Mouse (Mus musculus): Measurements from ENCODE around the gene Slc15a5. TPM values are rescaled to one million over a fixed set of nuclear protein-coding genes. Genes with fewer than 3 reads are reported as not detected.

The Slc15a5 gene
- polyA plus RNA-seq, 1 experiment = not detected

DNA sequence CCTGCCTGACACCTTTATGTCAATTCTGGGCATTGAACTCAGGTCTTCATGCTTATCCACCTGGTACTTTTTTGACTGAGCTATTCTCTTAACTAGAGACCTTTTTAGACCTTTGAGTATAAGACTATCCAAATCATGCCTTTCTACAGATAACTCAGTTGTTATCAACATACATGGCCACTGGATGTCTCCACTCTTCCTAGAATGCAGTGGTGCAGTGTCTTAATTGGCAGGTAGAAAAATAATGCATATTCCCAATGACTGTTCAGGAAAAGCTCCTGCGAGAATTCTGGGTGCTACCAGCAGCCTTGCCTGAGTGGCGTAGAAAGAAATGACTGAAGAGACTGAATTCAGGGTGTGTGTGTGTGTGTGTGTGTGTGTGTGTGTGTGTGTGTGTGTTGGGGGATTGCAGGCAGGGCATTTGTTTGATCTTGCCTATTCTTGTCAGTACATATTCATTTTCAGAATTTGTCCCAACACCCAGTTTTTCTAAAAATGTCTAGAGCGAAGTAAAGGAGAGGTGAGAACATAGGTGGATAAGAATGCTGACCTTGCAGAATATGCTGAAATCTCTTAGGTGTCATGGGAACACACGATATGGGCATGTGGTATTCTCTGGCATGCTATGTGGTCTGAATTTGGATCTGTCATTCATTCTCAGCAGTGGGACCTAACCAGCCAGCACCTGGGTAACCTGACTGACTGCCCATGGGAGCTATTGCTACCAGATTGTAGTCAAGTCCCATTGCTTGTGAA lies 119.5 kb downstream of the Slc15a5 start:
- TF ChIP-seq POLR2A (IDR thresholded peaks at IDR 0.05; ENCODE audit: borderline replicate concordance, extremely low read depth, insufficient read depth, insufficient read length, poor library complexity, severe bottlenecking) (no peak), CTCF (IDR thresholded peaks at IDR 0.05; ENCODE audit: borderline replicate concordance, extremely low read depth, insufficient read depth, insufficient read length) (0 out of 2 replicates have a peak, but pooled peaks have one; percentile 11)
- DNase-seq (ENCODE audit: low read depth) = peak; percentile 57

DNA sequence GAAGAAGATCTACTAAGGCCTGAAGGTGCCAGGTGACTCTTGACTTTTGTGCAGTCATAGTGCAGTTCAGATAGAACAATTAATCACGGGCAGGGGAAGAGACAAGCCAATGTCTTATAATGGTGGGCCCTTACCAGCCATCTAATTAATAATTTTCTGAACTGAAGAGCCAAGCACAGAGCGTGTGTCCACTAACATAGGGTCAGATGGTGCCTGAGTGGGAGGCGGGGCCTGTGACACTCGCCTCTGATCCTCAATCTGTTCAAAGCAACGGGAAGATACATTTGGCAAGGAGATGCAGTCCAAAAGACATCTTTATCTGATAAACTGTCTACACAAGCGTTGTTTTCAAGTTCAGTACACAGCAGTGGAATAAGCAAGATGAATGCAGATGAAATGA lies 122.1 kb downstream of the Slc15a5 start:
- DNase-seq (ENCODE audit: low read depth) = no peak
- TF ChIP-seq CTCF (IDR thresholded peaks at IDR 0.05; ENCODE audit: borderline replicate concordance, extremely low read depth, insufficient read depth, insufficient read length) (no peak), POLR2A (IDR thresholded peaks at IDR 0.05; ENCODE audit: borderline replicate concordance, extremely low read depth, insufficient read depth, insufficient read length, poor library complexity, severe bottlenecking) (no peak)

DNA sequence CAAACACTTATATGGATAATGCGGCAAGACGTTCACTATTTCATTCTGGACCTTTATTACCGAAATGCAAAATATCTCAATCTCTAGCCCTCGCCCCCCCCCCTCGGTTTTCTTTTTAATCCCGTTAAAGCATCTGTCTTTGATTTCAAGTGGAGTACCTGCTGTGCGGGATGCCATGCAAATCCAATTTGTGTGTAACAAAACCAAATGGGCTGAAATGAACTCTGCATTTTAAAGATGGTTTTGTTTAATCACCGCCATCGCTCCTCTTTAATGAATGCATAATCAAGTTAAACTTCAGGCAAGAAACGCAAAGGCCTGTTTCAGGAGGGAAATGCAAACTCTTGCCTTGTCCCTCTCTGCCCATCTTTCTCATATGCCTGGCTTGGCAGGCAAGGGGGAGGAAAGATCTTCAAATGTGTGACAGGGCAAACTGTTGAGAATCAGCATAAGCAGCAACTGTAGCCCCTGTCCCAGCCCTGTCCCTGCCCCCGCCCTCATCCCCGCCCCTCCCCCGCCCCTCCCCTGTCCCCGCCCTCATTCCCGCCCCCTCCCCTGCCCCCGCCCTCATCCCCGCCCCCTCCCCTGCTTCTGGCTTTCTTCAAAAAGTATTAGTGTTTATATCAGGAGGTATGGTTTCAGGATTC lies 122.8 kb downstream of the Slc15a5 start:
- no peak for TF ChIP-seq CTCF (IDR thresholded peaks at IDR 0.05; ENCODE audit: borderline replicate concordance, extremely low read depth, insufficient read depth, insufficient read length)
- TF ChIP-seq POLR2A (IDR thresholded peaks at IDR 0.05; ENCODE audit: borderline replicate concordance, extremely low read depth, insufficient read depth, insufficient read length, poor library complexity, severe bottlenecking) = no peak
- DNase-seq (ENCODE audit: low read depth) = peak; percentile 85

DNA sequence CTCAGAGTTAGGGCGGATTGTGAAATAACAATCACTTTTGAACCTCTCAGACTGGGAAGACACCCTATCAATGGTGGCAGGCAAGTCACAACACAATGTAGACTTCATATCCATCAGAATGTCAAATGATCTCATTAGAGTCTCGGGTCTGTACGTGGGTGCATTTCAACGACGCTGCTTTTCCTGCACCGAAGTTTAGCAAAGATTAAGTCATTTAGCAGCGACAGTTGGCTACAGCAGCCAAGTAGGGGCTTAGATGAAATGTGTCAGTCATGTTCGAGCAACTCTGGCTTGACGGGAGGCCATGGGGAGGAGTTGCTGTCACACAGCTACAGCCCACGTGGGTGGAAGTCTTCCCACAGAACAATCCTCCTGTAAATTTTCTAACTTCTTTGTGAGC lies 133.2 kb downstream of the Slc15a5 start:
- TF ChIP-seq POLR2A (IDR thresholded peaks at IDR 0.05; ENCODE audit: borderline replicate concordance, extremely low read depth, insufficient read depth, insufficient read length, poor library complexity, severe bottlenecking) (no peak), CTCF (IDR thresholded peaks at IDR 0.05; ENCODE audit: borderline replicate concordance, extremely low read depth, insufficient read depth, insufficient read length) (no peak)
- peak; percentile 60 for DNase-seq (ENCODE audit: low read depth)

DNA sequence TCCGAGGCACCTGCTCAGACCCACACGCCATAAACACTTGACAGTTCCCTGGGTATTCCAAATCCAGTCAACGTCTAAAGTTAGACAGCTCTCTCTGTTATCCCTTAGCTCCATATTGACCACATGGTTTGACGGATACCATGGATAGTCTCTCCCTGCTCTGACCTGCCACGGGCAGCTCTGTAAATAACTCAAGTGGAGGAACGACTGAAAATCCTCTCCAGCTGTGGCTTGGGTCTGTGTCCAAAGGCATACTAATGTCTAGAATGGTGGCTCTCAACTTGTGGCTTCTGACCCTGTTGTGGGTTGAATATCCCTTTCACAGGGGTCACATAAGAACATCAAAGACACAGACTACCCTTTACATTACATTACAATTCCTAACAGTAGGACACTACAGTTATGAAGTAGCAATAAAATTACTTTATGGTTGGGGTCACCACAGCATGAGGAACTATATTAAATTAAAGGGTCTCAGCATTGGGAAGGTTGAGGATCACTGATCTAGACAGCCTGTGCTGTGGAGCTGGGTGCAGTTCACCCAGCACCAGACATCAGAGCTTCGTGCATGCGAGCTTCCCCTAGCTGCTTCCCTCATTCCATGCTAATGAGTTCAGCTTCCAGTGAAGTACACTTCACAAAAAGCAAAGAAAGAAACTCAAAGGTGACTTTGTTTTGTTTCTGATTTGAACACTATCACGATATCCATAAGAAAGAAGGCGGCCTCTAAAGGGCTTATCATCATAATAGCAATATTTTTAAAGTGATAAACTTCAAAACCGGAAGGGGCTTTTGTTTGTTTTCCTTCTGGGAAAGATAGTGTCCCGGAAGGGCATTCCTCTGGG lies 139.1 kb downstream of the Slc15a5 start:
- no peak for TF ChIP-seq POLR2A (IDR thresholded peaks at IDR 0.05; ENCODE audit: borderline replicate concordance, extremely low read depth, insufficient read depth, insufficient read length, poor library complexity, severe bottlenecking)
- no peak for TF ChIP-seq CTCF (IDR thresholded peaks at IDR 0.05; ENCODE audit: borderline replicate concordance, extremely low read depth, insufficient read depth, insufficient read length)
- no peak for DNase-seq (ENCODE audit: low read depth)

DNA sequence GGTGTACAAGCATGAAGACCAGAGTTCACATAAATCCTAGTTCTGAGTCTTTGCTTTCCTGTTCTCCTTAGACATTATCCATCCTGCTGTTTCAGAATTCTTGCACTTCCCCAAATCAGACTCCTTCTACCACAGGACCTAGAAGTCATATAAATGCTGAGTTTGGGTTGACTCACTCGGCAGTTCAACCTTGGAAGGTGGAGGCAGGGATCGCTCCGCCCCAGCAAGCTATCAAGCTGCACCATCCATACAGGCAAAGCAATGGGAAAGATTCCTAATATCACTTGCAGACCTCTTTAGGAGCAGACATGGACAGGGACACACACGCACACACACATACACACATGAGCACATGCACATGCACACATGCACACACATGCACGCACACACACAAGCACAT lies 142.2 kb downstream of the Slc15a5 start:
- TF ChIP-seq CTCF (IDR thresholded peaks at IDR 0.05; ENCODE audit: borderline replicate concordance, extremely low read depth, insufficient read depth, insufficient read length) (no peak), POLR2A (IDR thresholded peaks at IDR 0.05; ENCODE audit: borderline replicate concordance, extremely low read depth, insufficient read depth, insufficient read length, poor library complexity, severe bottlenecking) (no peak)
- DNase-seq (ENCODE audit: low read depth) = no peak

DNA sequence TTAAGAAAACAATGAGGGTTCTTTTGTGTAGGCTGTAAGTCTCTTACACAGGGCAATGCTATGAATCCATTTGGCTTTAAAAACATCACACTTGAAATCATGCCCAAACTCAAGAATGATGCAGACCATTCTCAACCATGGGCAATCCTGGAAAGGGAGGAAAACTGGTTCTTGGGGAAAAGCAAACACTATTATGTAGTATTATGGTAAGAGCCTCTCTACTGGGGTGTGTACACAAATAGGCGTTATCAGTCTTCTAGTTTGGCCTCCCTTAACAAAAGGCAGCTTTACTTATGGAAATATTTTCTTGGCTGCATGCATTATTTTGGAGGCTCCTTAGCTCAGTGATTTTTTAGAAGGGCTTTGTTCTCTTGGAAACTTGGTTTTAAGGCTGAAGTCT lies 143.4 kb downstream of the Slc15a5 start:
- TF ChIP-seq CTCF (IDR thresholded peaks at IDR 0.05; ENCODE audit: borderline replicate concordance, extremely low read depth, insufficient read depth, insufficient read length) (no peak), POLR2A (IDR thresholded peaks at IDR 0.05; ENCODE audit: borderline replicate concordance, extremely low read depth, insufficient read depth, insufficient read length, poor library complexity, severe bottlenecking) (no peak)
- no peak for DNase-seq (ENCODE audit: low read depth)

DNA sequence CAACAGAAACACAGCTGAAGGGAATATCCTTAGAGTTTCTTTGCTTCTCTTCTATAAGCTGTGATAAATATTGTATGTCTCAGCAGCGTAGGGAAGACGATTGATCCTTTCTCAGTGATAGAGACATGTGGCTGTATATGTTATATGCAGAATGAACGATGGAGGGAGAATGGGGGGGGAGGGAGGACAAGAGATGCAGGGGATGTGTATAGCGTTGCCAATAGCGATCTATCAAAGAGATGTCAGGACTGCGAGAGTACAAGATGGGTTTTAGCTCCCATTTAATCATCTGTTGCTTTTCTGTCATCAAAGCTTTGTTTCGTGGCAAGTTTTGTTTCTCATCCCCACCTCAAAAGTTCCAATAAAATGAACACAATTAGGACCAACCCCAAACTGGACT lies 143.9 kb downstream of the Slc15a5 start:
- TF ChIP-seq POLR2A (IDR thresholded peaks at IDR 0.05; ENCODE audit: borderline replicate concordance, extremely low read depth, insufficient read depth, insufficient read length, poor library complexity, severe bottlenecking) = no peak
- no peak for TF ChIP-seq CTCF (IDR thresholded peaks at IDR 0.05; ENCODE audit: borderline replicate concordance, extremely low read depth, insufficient read depth, insufficient read length)
- peak; percentile 37 for DNase-seq (ENCODE audit: low read depth)

DNA sequence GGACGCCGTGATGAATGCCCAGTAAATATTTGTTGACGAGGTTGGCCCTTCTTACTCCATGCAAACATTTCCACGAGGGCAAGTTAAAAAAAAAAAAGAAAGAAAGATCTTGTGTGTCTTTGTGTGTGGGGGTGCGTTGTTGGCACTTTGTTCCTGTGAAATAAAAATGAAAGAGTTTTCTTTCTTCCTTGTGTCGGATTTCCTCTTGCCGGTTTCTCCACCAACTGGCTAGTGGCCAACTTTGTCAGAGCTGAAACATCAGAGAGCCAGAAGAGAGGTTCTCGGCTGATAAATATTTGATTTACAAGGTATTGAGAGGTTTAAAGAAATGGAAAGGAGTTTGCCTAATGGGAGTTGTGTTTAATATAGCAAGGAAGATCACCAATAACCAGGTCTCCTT lies 144.4 kb downstream of the Slc15a5 start:
- peak; percentile 61 for DNase-seq (ENCODE audit: low read depth)
- TF ChIP-seq CTCF (IDR thresholded peaks at IDR 0.05; ENCODE audit: borderline replicate concordance, extremely low read depth, insufficient read depth, insufficient read length) = no peak
- TF ChIP-seq POLR2A (IDR thresholded peaks at IDR 0.05; ENCODE audit: borderline replicate concordance, extremely low read depth, insufficient read depth, insufficient read length, poor library complexity, severe bottlenecking) = no peak

DNA sequence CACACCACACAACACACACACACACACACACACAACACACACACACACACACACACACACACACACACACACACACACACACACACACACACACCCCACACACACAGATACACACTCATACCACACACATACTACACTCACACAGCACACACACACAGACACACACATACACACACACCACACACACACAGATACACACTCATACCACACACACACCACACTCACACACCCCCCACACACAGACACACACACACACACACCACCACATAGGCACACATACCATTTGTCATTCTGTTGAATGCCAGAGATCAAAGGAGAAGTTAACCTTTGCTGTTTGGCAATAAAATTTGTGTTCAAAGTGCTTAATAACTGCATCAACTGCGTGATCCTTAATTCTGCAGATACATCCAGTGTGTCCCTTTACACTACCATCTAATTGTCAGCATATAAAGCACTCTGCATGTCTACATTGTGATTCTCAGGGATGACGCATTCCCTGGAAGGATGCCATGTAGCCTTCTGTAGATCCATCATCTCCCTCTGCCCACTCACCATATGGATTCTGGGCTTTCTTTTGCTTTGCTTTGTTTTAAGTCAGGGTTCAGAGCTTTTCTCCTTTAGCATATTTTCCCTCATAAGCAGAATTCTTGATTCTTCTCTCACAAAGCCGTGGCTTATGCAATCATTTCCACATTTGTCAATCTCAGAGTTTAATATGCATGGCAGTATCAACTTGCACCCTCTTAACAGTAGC lies 145.0 kb downstream of the Slc15a5 start:
- DNase-seq (ENCODE audit: low read depth) = peak; percentile 90
- no peak for TF ChIP-seq POLR2A (IDR thresholded peaks at IDR 0.05; ENCODE audit: borderline replicate concordance, extremely low read depth, insufficient read depth, insufficient read length, poor library complexity, severe bottlenecking)
- TF ChIP-seq CTCF (IDR thresholded peaks at IDR 0.05; ENCODE audit: borderline replicate concordance, extremely low read depth, insufficient read depth, insufficient read length) = no peak

Other genes starting within 250 kb of the Slc15a5 start
- gene Mgst1, start 60.4 kb upstream of the Slc15a5 start, polyA plus RNA-seq (2012; rRNA removed) = 41.5 and 42.5 TPM in 2 replicates